Mouse (Mus musculus): Measurements from ENCODE around the gene Inca1. TPM values are rescaled to one million over a fixed set of nuclear protein-coding genes. Genes with fewer than 3 reads are reported as not detected.

Inca1 gene
- polyA plus RNA-seq, 1 experiment: 4.5 TPM

- H3K27ac ChIP-seq (ENCODE audit: insufficient read depth, low read length): no peak within 1 kb of the TSS
- no peaks in the 10 kb centered on the region for H3K36me3 ChIP-seq (ENCODE audit: control insufficient read depth, insufficient read depth, low read length, poor library complexity, severe bottlenecking)
- peak within 1 kb of the TSS; percentile 67 for H3K9ac ChIP-seq (ENCODE audit: low read depth, poor library complexity, severe bottlenecking)
- TF ChIP-seq CTCF (IDR thresholded peaks at IDR 0.05; ENCODE audit: low read depth, low read length): peak; percentile 33
- peak; percentile 32 for TF ChIP-seq POLR2A (IDR thresholded peaks at IDR 0.05; ENCODE audit: insufficient read depth, low read length)
- TF ChIP-seq EP300 (IDR thresholded peaks at IDR 0.05; ENCODE audit: insufficient read depth, low read depth, low read length): no peak
- peaks cover 2% of the 10 kb centered on the region for H3K4me1 ChIP-seq (ENCODE audit: control insufficient read depth, insufficient read depth, low read length)
- no peaks in the 10 kb centered on the region for H3K9me3 ChIP-seq (replicated peaks; ENCODE audit: control insufficient read depth, insufficient read depth, low read length, poor library complexity, severe bottlenecking)
- H3K4me3 ChIP-seq (ENCODE audit: low read depth, low read length): peak within 1 kb of the TSS; percentile 90
- no peaks in the 10 kb centered on the region for H3K27me3 ChIP-seq (ENCODE audit: control insufficient read depth, insufficient read depth, low read length, poor library complexity, severe bottlenecking)
These were observed 12.3 kb downstream of the Inca1 start, which contains the start of gene Camta2 for GRCm38 (mm10) chr11:70687601-70688199. Gene Camta2 (minus strand): TSS chr11:70688105.

GRCm38 (mm10) chr11:70686901-70687566, 12.9 kb downstream of the Inca1 start:
- H3K36me3 ChIP-seq (ENCODE audit: control insufficient read depth, insufficient read depth, low read length, poor library complexity, severe bottlenecking): no peaks in the 10 kb centered on the region
- TF ChIP-seq CTCF (IDR thresholded peaks at IDR 0.05; ENCODE audit: low read depth, low read length) (no peak), EP300 (IDR thresholded peaks at IDR 0.05; ENCODE audit: insufficient read depth, low read depth, low read length) (no peak), POLR2A (IDR thresholded peaks at IDR 0.05; ENCODE audit: insufficient read depth, low read length) (no peak)
- H3K27me3 ChIP-seq (ENCODE audit: control insufficient read depth, insufficient read depth, low read length, poor library complexity, severe bottlenecking): no peaks in the 10 kb centered on the region
- H3K9me3 ChIP-seq (replicated peaks; ENCODE audit: control insufficient read depth, insufficient read depth, low read length, poor library complexity, severe bottlenecking): no peaks in the 10 kb centered on the region
- H3K9ac ChIP-seq (ENCODE audit: low read depth, poor library complexity, severe bottlenecking): peak overlapping the region; percentile 67
- no peak overlapping the region for H3K27ac ChIP-seq (ENCODE audit: insufficient read depth, low read length)
- peak overlapping the region; percentile 90 for H3K4me3 ChIP-seq (ENCODE audit: low read depth, low read length)
- H3K4me1 ChIP-seq (ENCODE audit: control insufficient read depth, insufficient read depth, low read length): peaks cover 4% of the 10 kb centered on the region

DNA sequence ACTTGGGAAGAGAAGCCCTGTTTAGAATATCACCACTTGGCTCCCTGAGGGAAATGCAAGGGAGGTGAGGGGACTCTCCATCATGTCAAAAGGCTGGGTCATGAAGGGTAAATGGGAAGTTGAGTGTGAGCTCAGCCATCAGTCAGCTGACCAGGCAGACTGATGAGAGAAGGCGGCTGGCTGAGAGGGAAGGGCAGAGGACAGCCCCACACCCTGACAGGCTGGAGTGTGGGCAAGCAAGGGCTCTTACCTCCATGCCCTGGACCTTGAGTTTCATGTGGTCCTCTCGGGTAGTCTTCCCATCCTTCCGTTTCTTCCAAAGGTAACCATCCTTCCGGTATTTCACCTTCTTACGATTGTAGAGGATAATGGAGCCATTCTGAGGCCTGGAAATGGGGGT, 16.3 kb downstream of the Inca1 start:
- no peak overlapping the region for H3K4me3 ChIP-seq (ENCODE audit: low read depth, low read length)
- TF ChIP-seq EP300 (IDR thresholded peaks at IDR 0.05; ENCODE audit: insufficient read depth, low read depth, low read length) (no peak), POLR2A (IDR thresholded peaks at IDR 0.05; ENCODE audit: insufficient read depth, low read length) (no peak)
- peaks cover 6% of the 10 kb centered on the region for H3K4me1 ChIP-seq (ENCODE audit: control insufficient read depth, insufficient read depth, low read length)
- H3K27me3 ChIP-seq (ENCODE audit: control insufficient read depth, insufficient read depth, low read length, poor library complexity, severe bottlenecking): no peaks in the 10 kb centered on the region
- no peak overlapping the region for H3K9ac ChIP-seq (ENCODE audit: low read depth, poor library complexity, severe bottlenecking)
- H3K9me3 ChIP-seq (replicated peaks; ENCODE audit: control insufficient read depth, insufficient read depth, low read length, poor library complexity, severe bottlenecking): no peaks in the 10 kb centered on the region
- H3K36me3 ChIP-seq (ENCODE audit: control insufficient read depth, insufficient read depth, low read length, poor library complexity, severe bottlenecking): no peaks in the 10 kb centered on the region
- H3K27ac ChIP-seq (ENCODE audit: insufficient read depth, low read length): no peak overlapping the region

- H3K4me1 ChIP-seq (ENCODE audit: control insufficient read depth, insufficient read depth, low read length): peaks cover 6% of the 10 kb centered on the region
- no peaks in the 10 kb centered on the region for H3K9me3 ChIP-seq (replicated peaks; ENCODE audit: control insufficient read depth, insufficient read depth, low read length, poor library complexity, severe bottlenecking)
- H3K36me3 ChIP-seq (ENCODE audit: control insufficient read depth, insufficient read depth, low read length, poor library complexity, severe bottlenecking): no peaks in the 10 kb centered on the region
- peak overlapping the region; percentile 40 for H3K27ac ChIP-seq (ENCODE audit: insufficient read depth, low read length)
- TF ChIP-seq POLR2A (IDR thresholded peaks at IDR 0.05; ENCODE audit: insufficient read depth, low read length) (no peak), CTCF (IDR thresholded peaks at IDR 0.05; ENCODE audit: low read depth, low read length) (peak; percentile 26), EP300 (IDR thresholded peaks at IDR 0.05; ENCODE audit: insufficient read depth, low read depth, low read length) (0 out of 2 replicates have a peak, but pooled peaks have one; percentile 19)
- 0 out of 2 replicates have a peak overlapping the region, but pooled peaks have one; percentile 48 for H3K9ac ChIP-seq (ENCODE audit: low read depth, poor library complexity, severe bottlenecking)
- no peaks in the 10 kb centered on the region for H3K27me3 ChIP-seq (ENCODE audit: control insufficient read depth, insufficient read depth, low read length, poor library complexity, severe bottlenecking)
- H3K4me3 ChIP-seq (ENCODE audit: low read depth, low read length): peak overlapping the region; percentile 30
These were observed 17.9 kb downstream of the Inca1 start for GRCm38 (mm10) chr11:70681897-70682581.

- H3K4me1 ChIP-seq (ENCODE audit: control insufficient read depth, insufficient read depth, low read length): peaks cover 6% of the 10 kb centered on the region
- H3K9ac ChIP-seq (ENCODE audit: low read depth, poor library complexity, severe bottlenecking): peak overlapping the region; percentile 48
- peak overlapping the region; percentile 17 for H3K4me3 ChIP-seq (ENCODE audit: low read depth, low read length)
- H3K9me3 ChIP-seq (replicated peaks; ENCODE audit: control insufficient read depth, insufficient read depth, low read length, poor library complexity, severe bottlenecking): no peaks in the 10 kb centered on the region
- no peak overlapping the region for H3K27ac ChIP-seq (ENCODE audit: insufficient read depth, low read length)
- H3K27me3 ChIP-seq (ENCODE audit: control insufficient read depth, insufficient read depth, low read length, poor library complexity, severe bottlenecking): no peaks in the 10 kb centered on the region
- no peaks in the 10 kb centered on the region for H3K36me3 ChIP-seq (ENCODE audit: control insufficient read depth, insufficient read depth, low read length, poor library complexity, severe bottlenecking)
- TF ChIP-seq POLR2A (IDR thresholded peaks at IDR 0.05; ENCODE audit: insufficient read depth, low read length) (no peak), CTCF (IDR thresholded peaks at IDR 0.05; ENCODE audit: low read depth, low read length) (no peak), EP300 (IDR thresholded peaks at IDR 0.05; ENCODE audit: insufficient read depth, low read depth, low read length) (no peak)
These were observed 18.8 kb downstream of the Inca1 start for GRCm38 (mm10) chr11:70681170-70681569.
